Mouse (Mus musculus) liver, embryonic 14.5 days (tissue): ENCODE measurements around the gene Ppp2r5b.

Experiments used
- CTCF ChIP-seq: IDR thresholded peaks from 2 replicates; pipeline ENCODE4 v1.5.1; 2016; ENCODE audit warnings: antibody characterized with exemption, low read depth, control low read depth
- EP300 ChIP-seq: IDR thresholded peaks from 2 replicates; pipeline ENCODE4 v1.6.1; 2016; ENCODE audit warnings: antibody characterized with exemption, low read depth

DNA sequence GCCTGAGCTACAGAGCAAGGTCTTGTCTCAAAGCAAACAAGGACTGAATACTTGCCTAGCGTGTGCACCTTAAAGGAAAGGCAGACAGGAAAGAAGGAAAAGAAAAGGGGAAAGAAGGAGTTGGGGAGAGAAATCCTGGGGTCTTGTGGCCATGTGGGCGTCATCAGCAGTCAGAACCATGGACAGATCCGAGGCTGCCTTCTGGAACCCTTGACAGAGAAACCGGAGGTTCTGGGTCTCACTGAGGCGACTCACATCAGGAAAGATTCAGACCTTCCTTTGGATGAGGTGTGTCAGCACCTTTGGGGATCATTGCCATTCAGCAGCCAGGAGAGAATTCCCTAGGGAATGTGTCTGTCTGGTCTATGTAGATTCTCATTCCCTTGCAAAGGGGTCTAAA, 54.0 kb downstream of the Ppp2r5b start:
- TF ChIP-seq CTCF (no peak), EP300 (no peak)
